Mouse (Mus musculus): Measurements from ENCODE around the gene Ccnd3. TPM values are rescaled to one million over a fixed set of nuclear protein-coding genes. Genes with fewer than 3 reads are reported as not detected.

The Ccnd3 gene
- polyA plus RNA-seq, 1 experiment: 159 TPM

- no peak overlapping the region for H3K27ac ChIP-seq (ENCODE audit: insufficient read depth, low read length)
- H3K4me3 ChIP-seq (ENCODE audit: insufficient read depth, low read length): no peak overlapping the region
- no peak for TF ChIP-seq CTCF (IDR thresholded peaks at IDR 0.05; ENCODE audit: borderline replicate concordance, insufficient read depth, low read length)
- no peak for TF ChIP-seq POLR2A (IDR thresholded peaks at IDR 0.05; ENCODE audit: low read depth, low read length)
- H3K4me1 ChIP-seq (ENCODE audit: control insufficient read depth, insufficient read depth, low read length): no peaks in the 10 kb centered on the region
Observed at GRCm38 (mm10) chr17:47557179-47557578, 52.3 kb downstream of the Ccnd3 start.

GRCm38 (mm10) chr17:47559726-47560125, 54.9 kb downstream of the Ccnd3 start:
- Histone ChIP-seq H3K27ac (ENCODE audit: insufficient read depth, low read length) (no peak overlapping the region), H3K4me3 (ENCODE audit: insufficient read depth, low read length) (no peak overlapping the region), H3K4me1 (ENCODE audit: control insufficient read depth, insufficient read depth, low read length) (no peaks in the 10 kb centered on the region)
- no peak for TF ChIP-seq CTCF (IDR thresholded peaks at IDR 0.05; ENCODE audit: borderline replicate concordance, insufficient read depth, low read length)
- no peak for TF ChIP-seq POLR2A (IDR thresholded peaks at IDR 0.05; ENCODE audit: low read depth, low read length)

GRCm38 (mm10) chr17:47562875-47563274, 58.0 kb downstream of the Ccnd3 start:
- no peak overlapping the region for H3K4me3 ChIP-seq (ENCODE audit: insufficient read depth, low read length)
- TF ChIP-seq POLR2A (IDR thresholded peaks at IDR 0.05; ENCODE audit: low read depth, low read length): no peak
- no peak for TF ChIP-seq CTCF (IDR thresholded peaks at IDR 0.05; ENCODE audit: borderline replicate concordance, insufficient read depth, low read length)
- no peaks in the 10 kb centered on the region for H3K4me1 ChIP-seq (ENCODE audit: control insufficient read depth, insufficient read depth, low read length)
- no peak overlapping the region for H3K27ac ChIP-seq (ENCODE audit: insufficient read depth, low read length)

- Histone ChIP-seq H3K27ac (ENCODE audit: insufficient read depth, low read length) (no peak overlapping the region), H3K4me3 (ENCODE audit: insufficient read depth, low read length) (no peak overlapping the region), H3K4me1 (ENCODE audit: control insufficient read depth, insufficient read depth, low read length) (no peaks in the 10 kb centered on the region)
- TF ChIP-seq CTCF (IDR thresholded peaks at IDR 0.05; ENCODE audit: borderline replicate concordance, insufficient read depth, low read length) (no peak), POLR2A (IDR thresholded peaks at IDR 0.05; ENCODE audit: low read depth, low read length) (no peak)
Observed at GRCm38 (mm10) chr17:47564612-47565011, 59.8 kb downstream of the Ccnd3 start.

GRCm38 (mm10) chr17:47566133-47566532, 61.3 kb downstream of the Ccnd3 start:
- H3K4me3 ChIP-seq (ENCODE audit: insufficient read depth, low read length): no peak overlapping the region
- H3K4me1 ChIP-seq (ENCODE audit: control insufficient read depth, insufficient read depth, low read length): no peaks in the 10 kb centered on the region
- no peak overlapping the region for H3K27ac ChIP-seq (ENCODE audit: insufficient read depth, low read length)
- no peak for TF ChIP-seq CTCF (IDR thresholded peaks at IDR 0.05; ENCODE audit: borderline replicate concordance, insufficient read depth, low read length)
- TF ChIP-seq POLR2A (IDR thresholded peaks at IDR 0.05; ENCODE audit: low read depth, low read length): no peak

- TF ChIP-seq CTCF (IDR thresholded peaks at IDR 0.05; ENCODE audit: borderline replicate concordance, insufficient read depth, low read length): no peak
- no peak for TF ChIP-seq POLR2A (IDR thresholded peaks at IDR 0.05; ENCODE audit: low read depth, low read length)
- Histone ChIP-seq H3K4me3 (ENCODE audit: insufficient read depth, low read length) (no peak overlapping the region), H3K4me1 (ENCODE audit: control insufficient read depth, insufficient read depth, low read length) (no peaks in the 10 kb centered on the region), H3K27ac (ENCODE audit: insufficient read depth, low read length) (no peak overlapping the region)
Observed at GRCm38 (mm10) chr17:47567271-47567670, 62.4 kb downstream of the Ccnd3 start.

GRCm38 (mm10) chr17:47568389-47568788, 63.5 kb downstream of the Ccnd3 start:
- no peak overlapping the region for H3K4me3 ChIP-seq (ENCODE audit: insufficient read depth, low read length)
- H3K4me1 ChIP-seq (ENCODE audit: control insufficient read depth, insufficient read depth, low read length): no peaks in the 10 kb centered on the region
- TF ChIP-seq POLR2A (IDR thresholded peaks at IDR 0.05; ENCODE audit: low read depth, low read length) (no peak), CTCF (IDR thresholded peaks at IDR 0.05; ENCODE audit: borderline replicate concordance, insufficient read depth, low read length) (no peak)
- H3K27ac ChIP-seq (ENCODE audit: insufficient read depth, low read length): no peak overlapping the region

GRCm38 (mm10) chr17:47568951-47569527, 64.2 kb downstream of the Ccnd3 start:
- H3K27ac ChIP-seq (ENCODE audit: insufficient read depth, low read length): no peak overlapping the region
- no peak for TF ChIP-seq POLR2A (IDR thresholded peaks at IDR 0.05; ENCODE audit: low read depth, low read length)
- no peak for TF ChIP-seq CTCF (IDR thresholded peaks at IDR 0.05; ENCODE audit: borderline replicate concordance, insufficient read depth, low read length)
- no peaks in the 10 kb centered on the region for H3K4me1 ChIP-seq (ENCODE audit: control insufficient read depth, insufficient read depth, low read length)
- no peak overlapping the region for H3K4me3 ChIP-seq (ENCODE audit: insufficient read depth, low read length)

GRCm38 (mm10) chr17:47571621-47572020, 66.8 kb downstream of the Ccnd3 start:
- H3K4me3 ChIP-seq (ENCODE audit: insufficient read depth, low read length): no peak overlapping the region
- TF ChIP-seq POLR2A (IDR thresholded peaks at IDR 0.05; ENCODE audit: low read depth, low read length) (no peak), CTCF (IDR thresholded peaks at IDR 0.05; ENCODE audit: borderline replicate concordance, insufficient read depth, low read length) (no peak)
- no peaks in the 10 kb centered on the region for H3K4me1 ChIP-seq (ENCODE audit: control insufficient read depth, insufficient read depth, low read length)
- no peak overlapping the region for H3K27ac ChIP-seq (ENCODE audit: insufficient read depth, low read length)

- Histone ChIP-seq H3K4me1 (ENCODE audit: control insufficient read depth, insufficient read depth, low read length) (no peaks in the 10 kb centered on the region), H3K4me3 (ENCODE audit: insufficient read depth, low read length) (no peak overlapping the region), H3K27ac (ENCODE audit: insufficient read depth, low read length) (no peak overlapping the region)
- TF ChIP-seq CTCF (IDR thresholded peaks at IDR 0.05; ENCODE audit: borderline replicate concordance, insufficient read depth, low read length) (no peak), POLR2A (IDR thresholded peaks at IDR 0.05; ENCODE audit: low read depth, low read length) (no peak)
Observed at GRCm38 (mm10) chr17:47572436-47572835, 67.6 kb downstream of the Ccnd3 start.
